Mouse (Mus musculus): ENCODE measurements around the gene Nmur1.
A peak's percentile ranks its signal among the peaks of the same experiment; 100 is the strongest.

The Nmur1 gene

GRCm38 (mm10) chr1:86406313-86406712, 19.7 kb downstream of the Nmur1 start:
- DNase-seq, result no peak

- no peak for DNase-seq
Observed at GRCm38 (mm10) chr1:86404834-86405233, 21.2 kb downstream of the Nmur1 start.

- no peak for DNase-seq
Observed at GRCm38 (mm10) chr1:86400096-86400754, 25.8 kb downstream of the Nmur1 start.

GRCm38 (mm10) chr1:86399322-86399721, 26.7 kb downstream of the Nmur1 start:
- no peak for DNase-seq

DNA sequence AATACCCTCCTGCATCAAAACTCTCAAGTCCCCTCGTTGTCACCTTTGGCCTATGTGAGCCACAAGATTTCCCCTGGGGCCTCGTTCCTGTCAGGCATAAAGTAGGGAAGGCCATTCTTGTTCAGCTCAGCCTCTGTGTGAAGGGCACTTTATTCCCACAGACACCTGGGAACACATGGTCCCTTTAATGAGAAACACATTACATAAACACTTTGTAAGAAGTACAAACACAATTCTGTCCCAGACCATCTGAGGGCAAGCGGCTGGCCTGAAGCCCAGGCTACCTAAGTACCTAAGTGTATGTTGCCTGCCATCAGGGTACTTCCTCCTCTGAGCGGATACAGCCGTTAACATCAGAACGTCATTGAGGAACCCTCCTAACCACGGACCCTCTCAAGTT, 27.8 kb downstream of the Nmur1 start:
- no peak for DNase-seq

DNA sequence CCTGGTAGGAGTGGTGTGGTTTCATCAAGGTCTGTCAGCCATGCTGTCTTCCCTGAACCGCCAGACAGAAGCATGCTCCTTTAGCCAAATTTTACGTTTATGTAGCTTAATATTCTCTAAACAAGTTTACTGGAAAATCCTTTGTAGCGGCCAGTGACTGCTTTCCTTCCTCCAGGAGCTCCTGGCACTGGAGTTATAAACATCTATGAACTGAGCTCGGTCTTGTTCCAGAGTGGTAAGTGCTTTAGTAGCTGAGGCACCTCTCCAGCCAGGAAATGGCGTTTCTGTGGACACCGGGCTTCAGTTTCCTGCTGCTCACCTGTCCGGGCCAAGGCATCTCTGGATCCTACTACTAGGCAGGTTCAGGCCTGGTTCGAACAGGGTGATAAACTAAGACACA, 28.4 kb downstream of the Nmur1 start:
- no peak for DNase-seq

GRCm38 (mm10) chr1:86395897-86396296, 30.1 kb downstream of the Nmur1 start:
- DNase-seq, result no peak

DNA sequence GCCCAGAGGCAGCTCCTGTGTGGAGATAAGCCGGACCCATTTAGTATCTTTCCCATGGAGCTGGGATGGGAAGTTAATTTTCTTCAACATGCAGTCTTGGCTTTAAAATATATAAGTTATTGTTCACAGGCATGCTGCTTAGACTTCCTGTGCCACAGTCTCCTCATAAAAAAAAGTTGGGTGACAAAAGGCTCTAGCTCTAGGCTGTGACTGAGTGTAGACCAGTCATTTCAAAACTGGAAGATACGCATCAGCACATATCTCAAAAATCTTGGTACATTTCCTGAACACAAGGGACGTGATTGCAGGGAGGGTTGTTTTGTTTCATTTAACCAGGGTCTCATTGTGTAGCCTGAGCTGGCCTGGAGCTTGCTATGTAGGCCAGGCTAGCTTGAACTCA, 31.8 kb downstream of the Nmur1 start:
- DNase-seq, result no peak

- DNase-seq, result no peak
Observed at GRCm38 (mm10) chr1:86393219-86393618, 32.8 kb downstream of the Nmur1 start.

DNA sequence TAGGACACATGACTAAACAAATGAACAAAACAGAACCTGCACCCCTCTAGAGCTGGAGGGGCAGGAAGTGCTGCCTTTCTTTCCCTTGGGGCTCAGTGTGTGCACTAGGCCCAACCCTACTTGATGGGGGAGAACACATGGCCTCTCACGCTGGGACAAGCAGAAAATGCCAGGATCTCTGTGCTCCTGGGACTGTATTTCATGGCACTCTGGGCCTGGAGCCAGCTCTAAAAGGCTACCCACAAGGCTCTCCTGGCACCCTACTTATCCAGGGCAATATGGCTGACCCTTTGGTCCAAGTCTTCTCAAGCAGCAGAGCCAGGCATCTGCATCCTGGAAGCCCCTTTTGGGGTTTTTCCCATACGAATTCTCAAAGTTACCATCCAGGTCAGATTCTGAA, 34.6 kb downstream of the Nmur1 start:
- peak; percentile 59 to 69 for DNase-seq

GRCm38 (mm10) chr1:86389230-86389629, 36.8 kb downstream of the Nmur1 start:
- DNase-seq, result peak; percentile 88 to 91

DNA sequence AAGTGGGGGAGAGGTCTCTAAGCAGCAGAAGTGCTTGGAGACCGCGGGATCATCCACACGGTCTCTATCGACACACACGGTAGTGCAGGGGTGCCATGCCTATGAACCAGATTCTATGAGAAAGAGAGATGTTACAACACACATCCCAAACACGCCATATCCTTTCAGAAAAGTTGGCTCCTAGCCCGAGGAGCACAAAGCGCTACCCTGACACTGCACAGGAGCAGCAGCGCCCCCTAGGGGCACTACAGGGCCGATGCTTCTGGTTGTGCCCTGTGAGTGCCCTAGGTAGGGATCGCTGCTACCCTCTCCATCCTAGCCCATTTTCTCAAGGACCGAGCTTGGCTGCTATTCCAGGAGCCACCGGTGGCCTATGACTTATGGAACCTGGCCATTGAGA, 45.0 kb downstream of the Nmur1 start:
- DNase-seq, result peak; percentile 60 to 74

GRCm38 (mm10) chr1:86379161-86379569, 46.9 kb downstream of the Nmur1 start:
- DNase-seq, result no peak

GRCm38 (mm10) chr1:86378662-86379061, 47.4 kb downstream of the Nmur1 start:
- no peak for DNase-seq

DNA sequence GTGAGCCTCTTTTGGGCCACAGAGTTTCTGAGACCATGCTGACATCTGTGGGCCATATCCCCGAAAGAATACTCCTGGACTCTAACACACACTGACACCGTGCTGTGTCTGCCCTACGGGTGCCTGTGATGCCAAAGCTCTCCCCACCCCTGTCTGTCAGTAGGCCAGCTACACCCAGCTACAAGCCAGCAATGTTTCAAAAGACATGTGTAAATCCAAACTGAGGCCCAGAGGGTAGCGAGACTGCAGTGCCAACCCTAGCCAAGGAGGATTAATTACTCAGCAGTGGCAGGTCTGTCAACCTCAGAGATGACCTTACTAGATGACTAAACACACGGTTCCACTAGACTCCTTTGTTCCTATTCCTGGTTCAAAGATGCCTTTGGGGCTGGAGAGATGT, 49.7 kb downstream of the Nmur1 start:
- DNase-seq, result peak in 1 of 2 experiments; percentile 21

GRCm38 (mm10) chr1:86371997-86372396, 54.0 kb downstream of the Nmur1 start:
- DNase-seq, result peak; percentile 57 to 62

GRCm38 (mm10) chr1:86368086-86368485, 57.9 kb downstream of the Nmur1 start:
- peak in 1 of 2 experiments; percentile 18 for DNase-seq

DNA sequence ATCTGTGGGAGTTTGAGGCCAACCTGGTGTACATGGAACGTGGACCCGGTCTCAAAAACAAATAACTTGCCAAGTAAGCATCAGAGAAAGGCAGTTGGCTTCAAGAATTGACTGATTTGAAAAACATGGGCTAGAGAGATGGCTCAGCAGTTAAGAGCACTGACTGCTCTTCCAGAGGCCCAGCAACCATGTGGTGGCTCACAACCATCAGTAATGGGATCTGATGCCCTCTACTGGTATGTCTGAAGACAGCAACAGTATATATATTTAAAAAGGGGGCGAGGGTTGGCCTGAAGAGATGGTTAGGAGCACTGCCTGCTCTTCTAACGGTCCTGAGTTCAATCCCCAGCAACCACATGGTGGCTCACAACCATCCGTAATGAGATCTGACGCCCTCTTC, 62.4 kb downstream of the Nmur1 start:
- peak in 1 of 2 experiments; percentile 35 for DNase-seq

GRCm38 (mm10) chr1:86361852-86362615, 64.0 kb downstream of the Nmur1 start:
- no peak for DNase-seq

- DNase-seq, result no peak
Observed at GRCm38 (mm10) chr1:86360441-86360840, 65.6 kb downstream of the Nmur1 start.

- DNase-seq, result no peak
Observed at GRCm38 (mm10) chr1:86359798-86360179, 66.2 kb downstream of the Nmur1 start.

DNA sequence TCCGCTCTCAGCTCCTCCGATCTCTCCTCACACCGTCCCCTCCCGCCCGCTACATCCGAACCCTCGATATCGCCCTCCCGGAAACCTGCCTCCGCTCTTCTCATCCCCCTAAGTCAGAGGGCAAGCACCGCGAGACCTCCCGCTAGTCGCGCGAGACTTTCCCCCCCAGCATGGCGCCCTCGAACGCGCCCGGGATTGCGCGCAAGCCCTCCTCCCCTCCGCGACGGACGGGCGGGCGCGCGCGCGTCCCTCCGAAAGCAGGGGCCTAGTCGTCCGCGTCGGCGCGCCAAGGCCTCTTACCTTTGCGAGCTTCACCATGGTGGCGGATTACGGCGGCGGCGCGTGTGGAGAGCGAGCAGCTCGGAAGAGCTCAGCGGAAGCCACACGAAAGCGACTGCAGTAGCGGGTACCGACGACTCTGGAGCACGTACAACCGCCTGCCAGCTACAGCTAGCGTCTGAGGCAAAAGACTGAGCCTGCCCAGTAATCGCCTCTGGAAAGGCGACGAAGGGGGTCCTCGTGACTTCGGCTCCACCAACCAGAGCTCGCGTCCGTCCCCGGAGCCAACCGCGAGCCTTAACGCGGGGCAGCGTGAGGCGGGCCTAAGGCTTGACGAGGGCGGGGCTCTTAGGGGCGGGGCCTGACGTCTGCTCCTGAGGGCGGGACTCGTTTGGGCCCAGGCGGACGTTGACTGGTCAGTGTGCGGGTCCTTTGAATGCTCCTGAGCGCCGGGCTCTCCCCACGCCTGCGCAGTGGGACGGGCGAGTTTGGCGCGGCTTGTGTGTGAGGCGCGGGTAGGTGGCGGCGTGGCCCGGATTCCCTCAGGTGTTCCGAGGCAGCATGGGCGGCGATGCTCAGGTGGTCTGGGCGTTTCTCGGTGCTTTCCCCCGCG, 66.9 kb downstream of the Nmur1 start, which contains the start of gene Ncl:
Gene Ncl (minus strand): TSS at position 495 of the 892 bp plus-strand sequence.
- peak; percentile 99 for DNase-seq

- DNase-seq, result no peak
Observed at GRCm38 (mm10) chr1:86358229-86358905, 67.7 kb downstream of the Nmur1 start.

All from cerebellum, postnatal 10 days (tissue).